Mouse (Mus musculus) 416B (cell line): Measurements from ENCODE around the gene Nrg4.

Experiments used
- DNase-seq: peaks from one replicate; pipeline ENCODE4 v3.0.0; 2011; ENCODE audit warnings: low read depth

Nrg4 gene

DNA sequence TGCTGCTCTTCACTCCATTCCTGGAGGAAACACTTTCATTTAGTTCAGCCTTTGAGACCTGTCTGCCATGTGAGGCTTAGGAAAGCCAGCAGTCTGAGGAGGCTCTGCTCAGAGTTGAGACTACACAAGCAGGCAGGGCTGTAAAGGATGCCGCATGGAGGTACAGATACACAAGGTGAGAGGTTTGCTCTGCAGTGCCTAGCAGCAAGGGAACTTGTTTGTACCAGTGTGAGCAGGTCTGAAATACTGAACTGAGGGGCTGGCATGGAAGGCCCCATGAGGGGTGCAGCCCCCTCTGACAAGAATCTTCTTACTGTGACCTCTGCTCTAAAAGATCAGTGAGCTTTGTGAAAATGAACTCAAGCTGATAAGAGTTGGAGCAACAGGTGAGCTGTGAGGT is 113.2 kb downstream of the Nrg4 start:
- DNase-seq, result no peak

GRCm38 (mm10) chr9:55211611-55212010 is 115.0 kb downstream of the Nrg4 start:
- no peak for DNase-seq

- peak; percentile 90 for DNase-seq
These were observed 117.7 kb downstream of the Nrg4 start, which contains the start of gene Fbxo22 for GRCm38 (mm10) chr9:55208790-55209481. TSS of gene Fbxo22 (plus strand) at chr9:55208925.

GRCm38 (mm10) chr9:55208458-55208789 is 118.2 kb downstream of the Nrg4 start:
- no peak for DNase-seq

GRCm38 (mm10) chr9:55199348-55199747 is 127.3 kb downstream of the Nrg4 start:
- peak; percentile 65 for DNase-seq

DNA sequence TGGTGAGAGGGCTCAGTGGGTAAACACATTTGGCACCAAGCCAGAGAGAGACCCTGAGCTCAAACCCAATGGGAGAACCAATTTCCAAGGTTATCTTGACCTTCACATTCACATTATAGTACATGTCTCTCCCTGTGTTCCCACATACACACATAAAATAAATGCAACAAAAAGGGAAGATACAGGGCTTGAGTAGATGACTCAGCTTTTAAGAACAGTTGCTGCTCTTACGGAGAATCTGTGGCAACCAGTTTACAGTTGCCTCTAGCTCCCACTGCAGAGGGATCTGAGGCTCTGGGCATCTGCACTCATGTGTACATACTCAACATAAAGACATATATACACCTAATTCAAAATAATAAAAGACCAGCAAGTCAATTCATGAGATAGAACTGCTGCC is 128.4 kb downstream of the Nrg4 start:
- DNase-seq, result peak; percentile 63

- DNase-seq, result no peak
These were observed 130.8 kb downstream of the Nrg4 start for GRCm38 (mm10) chr9:55195876-55196275.

DNA sequence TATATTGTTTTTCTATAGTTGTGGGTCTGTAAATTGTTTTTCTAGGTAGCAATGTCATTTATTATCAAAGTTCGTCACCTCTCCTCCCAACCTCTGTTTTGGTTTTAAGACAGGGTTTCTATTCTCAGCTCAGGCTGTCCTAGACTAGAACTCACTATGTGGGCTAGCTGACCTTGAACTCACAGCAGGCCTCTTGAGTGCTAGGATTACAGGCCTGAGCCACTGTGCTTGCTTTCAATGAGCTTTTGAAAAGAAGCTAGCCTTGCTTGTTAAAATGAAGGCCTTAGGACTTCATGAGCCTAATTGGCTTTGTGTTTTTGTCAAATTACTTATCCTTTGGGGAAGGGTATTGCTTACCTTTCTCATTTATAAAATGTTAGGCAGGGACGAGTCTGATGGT is 152.4 kb downstream of the Nrg4 start:
- no peak for DNase-seq

GRCm38 (mm10) chr9:55172195-55172685 is 154.4 kb downstream of the Nrg4 start:
- DNase-seq, result no peak

DNA sequence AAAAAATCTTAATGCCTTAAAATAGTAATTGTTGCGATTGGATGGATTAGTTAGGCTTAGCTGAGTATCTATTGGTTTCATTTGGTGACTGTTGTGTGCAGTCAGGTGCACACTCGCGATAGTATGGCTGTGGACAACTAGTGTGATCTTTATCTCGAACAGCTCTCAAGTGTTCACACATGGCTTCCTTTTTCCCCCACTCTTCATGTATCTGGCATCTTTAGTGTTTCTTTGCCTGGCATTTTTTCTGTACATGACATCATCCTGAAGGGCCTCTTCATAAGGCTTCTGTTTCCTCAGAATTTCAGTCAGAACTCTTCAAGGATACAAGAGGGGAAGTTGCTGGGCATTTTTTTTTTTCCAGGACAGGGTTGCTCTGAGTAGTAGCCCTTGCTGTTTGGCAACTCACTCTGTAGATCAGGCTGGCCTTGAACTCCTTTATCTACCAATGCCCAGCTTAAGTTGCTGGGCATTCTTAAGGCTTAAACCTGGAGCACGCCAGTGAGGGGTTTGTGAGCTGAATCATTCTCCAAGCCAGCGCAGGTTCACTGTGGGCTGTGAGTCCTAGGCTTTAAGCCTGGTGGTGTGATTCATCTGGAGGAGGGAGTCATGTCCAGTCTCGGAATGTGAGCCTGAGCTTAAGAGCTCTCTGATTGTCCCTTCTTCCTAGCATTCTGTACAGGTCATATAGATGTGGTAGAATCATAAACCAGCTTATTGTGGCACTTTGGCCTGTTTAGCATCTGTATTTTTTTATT is 155.8 kb downstream of the Nrg4 start:
- peak; percentile 86 for DNase-seq
